Mouse (Mus musculus) heart, embryonic 16.5 days (tissue): ENCODE measurements around the gene Pde4b. TPM values are rescaled to one million over a fixed set of nuclear protein-coding genes. Genes with fewer than 3 reads are reported as not detected.

Source experiments
- ATAC-seq: fragments of 200-750 bp; cut with Nextera tagmentation; replicated peaks from 2 replicates; pipeline ENCODE4 v1.8.0; 2017; ENCODE audit warnings: moderate number of reproducible peaks; ENCODE audit not compliant: insufficient read depth, low FRiP score; ENCODE audit errors: extremely low read depth
- H3K27ac ChIP-seq: fragments of 300-500 bp; sonication (generic); 2 replicates; pipeline ENCODE4 v1.5.1; 2014; ENCODE audit warnings: mild to moderate bottlenecking, low read length, control low read depth, moderate library complexity
- H3K27me3 ChIP-seq: fragments of 300-500 bp; sonication (generic); 2 replicates; pipeline ENCODE4 v1.6.1; 2014; ENCODE audit warnings: low read length, mixed read lengths; ENCODE audit not compliant: control insufficient read depth, insufficient read depth
- H3K36me3 ChIP-seq: fragments of 300-500 bp; sonication (generic); 2 replicates; pipeline ENCODE4 v1.6.1; 2014; ENCODE audit not compliant: control insufficient read depth, insufficient read depth
- H3K4me1 ChIP-seq: fragments of 300-500 bp; sonication (generic); 2 replicates; pipeline ENCODE4 v1.6.1; 2014; ENCODE audit warnings: low read length, mixed read lengths; ENCODE audit not compliant: control insufficient read depth, insufficient read depth
- H3K4me2 ChIP-seq: fragments of 300-500 bp; sonication (generic); 2 replicates; pipeline ENCODE4 v1.6.1; 2014; ENCODE audit warnings: low read depth, mild to moderate bottlenecking, control low read depth, low read length
- H3K4me3 ChIP-seq: fragments of 300-500 bp; sonication (generic); 2 replicates; pipeline ENCODE4 v1.5.1; 2014; ENCODE audit warnings: mild to moderate bottlenecking, control low read depth, low read length
- H3K9ac ChIP-seq: fragments of 300-500 bp; sonication (generic); 2 replicates; pipeline ENCODE4 v1.6.1; 2014; ENCODE audit warnings: low read length, control low read depth
- H3K9me3 ChIP-seq: fragments of 300-500 bp; sonication (generic); replicated peaks from 2 replicates; pipeline ENCODE4 v1.6.1; 2016; ENCODE audit warnings: low read length; ENCODE audit not compliant: control insufficient read depth
- WGBS: fragments of 180-500 bp; shearing (Covaris S2); extraction: QIAGEN DNeasy Blood & Tissue Kit; methylation state at CpG from one replicate; pipeline ENCODE4 v1.1.7; 2014; 5-methylcytosine and 5-hydroxymethylcytosine counted together
- polyA plus RNA-seq: library from polyadenylated mRNA; unstranded; fragments of >200 nt; fragmentation: Nextera tagmentation; extraction: Ambion mirVana; gene quantifications from 2 replicates; pipeline ENCODE4 v1.2.1, GENCODE M21; 2015

Pde4b gene
- polyA plus RNA-seq, 1 experiment from 2014 or later = 28.4 TPM

DNA sequence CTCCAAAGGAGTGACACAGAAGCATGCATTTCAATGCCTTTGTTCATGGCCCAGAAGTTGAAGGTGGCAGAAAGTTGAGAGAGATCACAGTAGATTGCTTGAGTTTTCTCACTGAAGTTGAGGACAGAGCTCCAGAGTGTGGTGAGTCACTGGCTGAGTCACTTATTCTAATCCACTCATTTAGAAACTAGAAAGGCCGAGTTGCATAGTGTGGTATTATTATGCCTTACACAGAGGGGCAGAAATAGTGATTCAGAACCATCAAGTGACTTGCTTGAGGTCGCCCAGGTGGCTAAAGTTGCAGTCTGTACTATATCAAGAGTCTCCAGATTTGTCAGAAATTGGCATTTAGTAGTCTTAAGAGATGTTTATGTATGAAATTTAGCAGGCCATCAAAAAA lies 306.3 kb downstream of the Pde4b start:
- H3K27me3 ChIP-seq = no peaks in the 10 kb centered on the region
- H3K27ac ChIP-seq = no peak overlapping the region
- 71% methylated on average over 2 of the region's 2 CpGs for WGBS
- H3K36me3 ChIP-seq = no peaks in the 10 kb centered on the region
- peaks cover 21% of the 10 kb centered on the region for H3K4me1 ChIP-seq
- no peak overlapping the region for H3K4me3 ChIP-seq
- H3K9me3 ChIP-seq = peaks cover 5% of the 10 kb centered on the region; the same call in 1 of the 2 replicates
- no peak overlapping the region for H3K9ac ChIP-seq
- ATAC-seq = no peak
- H3K4me2 ChIP-seq = no peak overlapping the region

DNA sequence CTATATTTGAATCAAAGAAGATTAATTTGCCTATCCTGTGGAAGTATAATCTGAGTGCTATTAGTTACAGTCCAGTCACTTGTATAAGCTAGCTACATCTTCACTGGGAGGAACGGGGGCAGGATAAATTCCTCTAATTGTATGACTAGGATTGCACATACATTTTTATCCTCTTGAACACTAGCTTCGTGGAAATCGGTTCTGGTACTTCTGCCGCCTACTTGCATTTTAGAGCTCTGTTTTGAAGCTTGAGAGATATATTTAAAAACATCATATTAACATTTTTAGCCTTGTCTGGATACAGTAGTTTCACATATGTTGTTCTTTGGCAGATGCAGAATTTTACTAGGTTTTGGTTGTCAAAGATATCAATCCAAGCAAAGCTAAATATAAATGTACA lies 310.0 kb downstream of the Pde4b start:
- H3K9ac ChIP-seq = no peak overlapping the region
- no peaks in the 10 kb centered on the region for H3K27me3 ChIP-seq
- no peak for ATAC-seq
- no peak overlapping the region for H3K27ac ChIP-seq
- peaks cover 5% of the 10 kb centered on the region; the same call in 1 of the 2 replicates for H3K9me3 ChIP-seq
- H3K4me3 ChIP-seq = no peak overlapping the region
- H3K4me2 ChIP-seq = no peak overlapping the region
- WGBS = 83% methylated on average over 4 of the region's 4 CpGs
- H3K4me1 ChIP-seq = peaks cover 7% of the 10 kb centered on the region
- no peaks in the 10 kb centered on the region for H3K36me3 ChIP-seq

DNA sequence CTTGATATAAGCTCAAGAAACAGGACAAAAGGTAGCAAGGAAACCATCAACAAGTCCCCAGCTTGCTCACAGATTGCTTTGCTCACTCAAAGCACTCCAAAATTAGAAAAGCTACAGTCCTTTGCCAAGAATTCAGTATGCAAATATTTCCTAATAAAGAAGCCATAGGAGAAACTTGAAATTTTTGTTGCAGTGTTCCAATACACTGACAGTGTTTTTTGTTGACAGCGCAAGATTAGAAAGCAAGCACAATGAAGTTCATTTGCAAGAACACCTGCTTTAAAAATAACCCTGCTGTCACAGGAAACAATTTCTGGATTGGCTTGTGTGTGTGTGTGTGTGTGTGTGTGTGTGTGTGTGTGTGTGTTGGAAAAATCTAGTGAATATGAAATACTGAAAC lies 311.2 kb downstream of the Pde4b start:
- no peak overlapping the region for H3K4me2 ChIP-seq
- ATAC-seq = no peak
- H3K27ac ChIP-seq = peak overlapping the region; percentile 87
- 87% methylated on average over 1 of the region's 1 CpGs for WGBS
- H3K4me1 ChIP-seq = peaks cover 7% of the 10 kb centered on the region
- H3K9me3 ChIP-seq = peaks cover 5% of the 10 kb centered on the region; the same call in 1 of the 2 replicates
- no peaks in the 10 kb centered on the region for H3K36me3 ChIP-seq
- no peaks in the 10 kb centered on the region for H3K27me3 ChIP-seq
- no peak overlapping the region for H3K4me3 ChIP-seq
- peak overlapping the region; percentile 20; the same call in 1 of the 2 replicates for H3K9ac ChIP-seq

DNA sequence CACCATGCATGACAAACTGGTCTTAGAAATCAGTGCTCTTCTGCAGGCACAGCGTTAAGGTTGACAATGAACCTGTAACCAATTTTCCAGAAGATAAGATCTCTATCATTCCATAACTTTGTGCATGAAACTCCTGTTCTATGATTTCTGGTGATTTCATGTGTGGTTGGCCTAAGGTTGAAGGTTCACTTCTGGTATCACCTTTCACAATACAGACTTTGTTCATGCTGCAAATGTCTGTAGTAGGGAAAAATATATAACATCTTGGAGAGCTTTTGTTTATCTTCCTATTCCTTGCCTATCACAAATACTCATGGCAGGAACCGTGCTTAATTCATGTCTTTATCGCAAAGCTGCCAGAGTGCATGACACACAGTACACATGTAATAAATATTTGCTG lies 319.5 kb downstream of the Pde4b start:
- H3K27me3 ChIP-seq = no peaks in the 10 kb centered on the region
- no peaks in the 10 kb centered on the region for H3K9me3 ChIP-seq
- ATAC-seq = no peak
- no peak overlapping the region for H3K27ac ChIP-seq
- H3K4me2 ChIP-seq = no peak overlapping the region
- H3K4me3 ChIP-seq = no peak overlapping the region
- 51% methylated on average over 3 of the region's 3 CpGs for WGBS
- H3K4me1 ChIP-seq = peaks cover 24% of the 10 kb centered on the region
- H3K36me3 ChIP-seq = no peaks in the 10 kb centered on the region
- H3K9ac ChIP-seq = no peak overlapping the region

DNA sequence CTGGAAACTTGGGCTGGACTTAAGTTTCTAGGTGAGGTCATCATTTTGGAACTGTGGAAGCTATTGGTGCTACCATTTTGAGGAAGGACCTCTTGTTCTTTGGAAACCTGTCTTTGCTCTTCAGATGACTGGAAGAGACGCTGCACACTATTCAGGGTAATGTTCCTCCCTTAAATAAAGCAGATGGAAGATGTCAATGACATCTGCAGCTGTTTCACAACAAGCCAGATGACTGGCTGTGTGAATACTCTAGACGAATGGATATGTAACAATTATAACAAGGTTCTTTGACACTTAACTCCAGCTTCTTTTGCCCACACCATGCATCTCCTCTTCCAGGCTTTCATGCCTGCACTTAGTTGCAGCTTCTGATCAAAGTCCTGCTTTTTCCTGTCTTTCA lies 320.8 kb downstream of the Pde4b start:
- Histone ChIP-seq H3K9me3 (no peaks in the 10 kb centered on the region), H3K4me3 (no peak overlapping the region), H3K9ac (no peak overlapping the region), H3K36me3 (no peaks in the 10 kb centered on the region), H3K4me1 (peaks cover 24% of the 10 kb centered on the region), H3K27ac (peak overlapping the region; percentile 68), H3K4me2 (no peak overlapping the region), H3K27me3 (no peaks in the 10 kb centered on the region)
- 49% methylated on average over 2 of the region's 2 CpGs for WGBS
- no peak for ATAC-seq

DNA sequence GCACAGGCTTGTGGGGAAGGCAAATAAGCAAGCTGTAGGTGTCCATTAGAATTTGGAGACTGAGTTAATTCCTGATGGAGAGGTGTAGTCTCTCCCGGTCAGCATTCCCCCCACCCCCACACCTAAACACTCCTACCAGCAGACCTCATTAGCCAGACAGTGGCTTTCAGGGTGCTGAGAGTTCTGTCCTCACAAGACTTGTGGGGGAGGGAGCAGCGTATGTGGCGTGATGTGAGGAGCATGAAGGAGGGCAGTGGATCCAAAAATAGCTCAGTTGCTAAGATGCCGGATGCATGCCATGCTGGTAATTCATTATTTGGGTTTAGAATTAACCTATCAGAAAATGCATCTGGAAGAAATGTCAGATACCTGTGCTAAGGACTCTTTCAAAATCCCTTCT lies 321.6 kb downstream of the Pde4b start:
- Histone ChIP-seq H3K4me2 (peak overlapping the region; percentile 44), H3K9me3 (no peaks in the 10 kb centered on the region), H3K9ac (no peak overlapping the region), H3K4me1 (peaks cover 28% of the 10 kb centered on the region), H3K4me3 (no peak overlapping the region), H3K36me3 (no peaks in the 10 kb centered on the region), H3K27me3 (no peaks in the 10 kb centered on the region), H3K27ac (peak overlapping the region; percentile 68)
- ATAC-seq = no peak
- WGBS = 12% methylated on average over 4 of the region's 4 CpGs

DNA sequence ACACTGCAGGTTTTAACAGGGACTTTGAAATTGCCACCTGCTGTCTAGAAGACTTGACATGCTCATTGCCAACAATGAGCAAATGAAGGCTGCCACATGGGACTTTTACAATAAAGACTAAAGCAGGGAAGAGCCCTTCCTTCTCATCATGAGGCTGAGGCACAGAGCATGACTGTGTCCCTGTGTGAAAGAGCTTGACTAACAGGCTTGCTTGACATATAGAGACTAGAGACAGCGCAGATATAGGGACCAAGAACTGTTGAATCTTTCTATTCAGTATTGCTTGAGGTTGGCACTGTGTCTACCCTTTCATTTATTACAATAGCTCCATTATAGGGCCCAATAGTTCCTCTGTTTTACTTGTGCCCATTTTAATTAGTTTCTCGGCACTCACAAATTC lies 325.8 kb downstream of the Pde4b start:
- no peaks in the 10 kb centered on the region for H3K27me3 ChIP-seq
- no peak overlapping the region for H3K4me3 ChIP-seq
- no peak overlapping the region for H3K27ac ChIP-seq
- peaks cover 3% of the 10 kb centered on the region; the same call in 1 of the 2 replicates for H3K9me3 ChIP-seq
- H3K4me1 ChIP-seq = peaks cover 19% of the 10 kb centered on the region
- no peak overlapping the region for H3K9ac ChIP-seq
- ATAC-seq = no peak
- no peaks in the 10 kb centered on the region for H3K36me3 ChIP-seq
- 91% methylated on average over 2 of the region's 2 CpGs for WGBS
- no peak overlapping the region for H3K4me2 ChIP-seq

DNA sequence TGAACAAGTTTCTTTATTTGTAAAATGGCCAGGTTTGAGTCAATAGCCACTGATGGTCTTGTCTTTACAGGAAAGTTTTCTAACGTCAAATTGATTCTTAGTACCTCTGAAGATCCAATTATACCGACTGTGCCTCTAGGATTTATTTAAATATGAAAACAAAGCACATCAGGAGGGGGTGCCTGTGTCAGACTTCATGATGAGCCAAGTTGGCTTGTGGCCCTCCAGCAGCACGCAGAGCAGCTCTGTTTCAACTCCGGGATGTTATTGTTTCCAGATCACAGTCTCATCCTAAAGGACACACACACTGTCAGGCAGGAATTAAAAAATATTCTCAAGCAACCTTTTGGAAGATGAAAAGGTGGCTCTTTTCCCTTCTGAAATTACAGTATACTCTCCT lies 326.5 kb downstream of the Pde4b start:
- no peak overlapping the region for H3K4me3 ChIP-seq
- H3K9ac ChIP-seq = no peak overlapping the region
- peaks cover 12% of the 10 kb centered on the region for H3K4me1 ChIP-seq
- ATAC-seq = no peak
- no peak overlapping the region for H3K4me2 ChIP-seq
- H3K36me3 ChIP-seq = no peaks in the 10 kb centered on the region
- H3K27ac ChIP-seq = no peak overlapping the region
- WGBS = 50% methylated on average over 4 of the region's 4 CpGs
- H3K27me3 ChIP-seq = no peaks in the 10 kb centered on the region
- peaks cover 3% of the 10 kb centered on the region; the same call in 1 of the 2 replicates for H3K9me3 ChIP-seq

DNA sequence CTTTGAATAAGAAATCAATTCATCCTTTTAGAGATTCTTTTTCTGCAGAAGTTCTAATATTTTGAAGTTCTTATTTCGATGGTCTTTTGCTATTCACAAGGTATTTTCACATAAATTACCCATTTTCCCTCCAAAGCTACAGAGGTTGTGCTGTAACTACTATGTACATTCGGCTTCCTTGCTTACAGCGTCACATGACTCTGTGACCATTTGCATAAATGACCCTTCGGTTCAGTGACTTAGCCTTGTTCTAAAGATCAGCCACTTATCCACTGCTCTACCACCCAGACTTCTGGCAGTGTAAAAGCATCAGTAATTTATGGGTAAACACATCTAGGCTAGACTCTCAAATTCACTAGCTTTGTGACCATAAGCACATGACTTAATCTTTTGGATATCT lies 327.3 kb downstream of the Pde4b start:
- Histone ChIP-seq H3K4me3 (no peak overlapping the region), H3K4me1 (0 out of 2 replicates have a peak, but pooled peaks cover 5% of the 10 kb centered on the region), H3K27ac (no peak overlapping the region), H3K9me3 (peaks cover 3% of the 10 kb centered on the region; the same call in 1 of the 2 replicates), H3K36me3 (no peaks in the 10 kb centered on the region), H3K27me3 (no peaks in the 10 kb centered on the region), H3K9ac (no peak overlapping the region), H3K4me2 (no peak overlapping the region)
- WGBS = 75% methylated on average over 4 of the region's 4 CpGs
- ATAC-seq = no peak
